Mouse (Mus musculus) right cerebral cortex, postnatal 4 days (tissue): Measurements from ENCODE around the gene Cacnb1.
A peak's percentile ranks its signal among the peaks of the same experiment; 100 is the strongest.

Source experiments
- DNase-seq: peaks from one replicate; pipeline ENCODE4 v3.0.0-alpha.2; 2022

Cacnb1 gene

GRCm38 (mm10) chr11:98005686-98006085, 17.1 kb downstream of the Cacnb1 start:
- DNase-seq: no peak

GRCm38 (mm10) chr11:98005076-98005475, 17.8 kb downstream of the Cacnb1 start:
- no peak for DNase-seq

- DNase-seq: no peak
Measured at GRCm38 (mm10) chr11:98004161-98004560, 18.7 kb downstream of the Cacnb1 start.

DNA sequence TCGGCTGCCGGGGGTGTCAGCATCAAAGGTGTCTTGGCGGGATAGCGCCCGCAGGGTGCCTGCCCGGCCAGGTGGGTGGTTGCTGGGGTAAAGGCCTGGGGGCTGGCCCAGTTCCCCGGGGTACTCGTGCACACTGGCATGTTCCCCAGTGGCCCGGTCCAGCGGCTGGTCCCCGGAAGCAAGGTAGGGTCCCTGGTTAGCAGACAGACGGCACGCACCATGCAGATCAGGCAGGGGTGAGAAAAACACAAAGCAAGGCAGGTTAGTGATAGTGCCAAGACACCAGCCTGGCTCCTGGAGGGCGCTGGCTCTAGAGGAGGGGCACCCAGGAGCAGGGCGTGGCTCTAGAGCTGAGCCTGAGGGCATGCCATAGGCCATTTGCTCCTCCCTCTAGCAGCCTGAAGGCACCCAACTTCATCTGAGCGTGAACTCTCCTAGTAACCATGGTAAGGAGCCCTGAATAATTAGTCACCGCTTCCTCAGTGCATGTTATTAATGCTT, 19.6 kb downstream of the Cacnb1 start:
- no peak for DNase-seq

GRCm38 (mm10) chr11:98002627-98003026, 20.2 kb downstream of the Cacnb1 start:
- peak; percentile 91 for DNase-seq

- DNase-seq: no peak
Measured at GRCm38 (mm10) chr11:98001986-98002385, 20.8 kb downstream of the Cacnb1 start.

GRCm38 (mm10) chr11:98001351-98001824, 21.4 kb downstream of the Cacnb1 start:
- no peak for DNase-seq

- DNase-seq: no peak
Measured at GRCm38 (mm10) chr11:98000378-98001140, 22.3 kb downstream of the Cacnb1 start.

- DNase-seq: no peak
Measured at GRCm38 (mm10) chr11:97999748-98000147, 23.1 kb downstream of the Cacnb1 start.

GRCm38 (mm10) chr11:97998898-97999608, 23.8 kb downstream of the Cacnb1 start:
- DNase-seq: no peak

- no peak for DNase-seq
Measured at GRCm38 (mm10) chr11:97998074-97998793, 24.6 kb downstream of the Cacnb1 start.

DNA sequence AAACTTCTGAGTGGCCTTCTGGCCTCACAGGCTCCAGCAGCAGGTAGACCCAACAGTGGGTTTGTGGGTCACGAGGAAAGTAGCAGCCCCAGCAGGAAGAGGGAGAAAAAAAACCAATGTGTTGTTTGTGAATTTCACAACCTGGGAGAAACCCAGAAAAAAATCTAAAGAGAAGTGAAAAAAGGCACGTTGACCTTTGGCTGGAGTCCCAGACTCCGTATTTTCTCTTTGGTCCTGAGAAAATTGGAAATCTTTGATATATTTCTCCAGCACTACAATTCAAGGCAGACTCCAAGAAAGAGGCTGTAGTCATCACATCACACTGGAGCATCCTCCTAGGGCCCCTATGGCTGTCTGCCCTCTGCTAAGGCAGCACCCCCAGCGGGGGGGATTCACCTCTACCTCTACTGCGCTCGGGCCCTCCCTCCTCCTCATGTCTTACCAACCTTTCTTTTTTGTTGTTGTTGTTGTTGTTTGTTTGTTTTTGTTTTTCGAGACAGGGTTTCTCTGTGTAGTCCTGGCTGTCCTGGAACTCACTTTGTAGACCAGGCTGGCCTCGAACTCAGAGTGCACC, 25.4 kb downstream of the Cacnb1 start:
- DNase-seq: no peak

DNA sequence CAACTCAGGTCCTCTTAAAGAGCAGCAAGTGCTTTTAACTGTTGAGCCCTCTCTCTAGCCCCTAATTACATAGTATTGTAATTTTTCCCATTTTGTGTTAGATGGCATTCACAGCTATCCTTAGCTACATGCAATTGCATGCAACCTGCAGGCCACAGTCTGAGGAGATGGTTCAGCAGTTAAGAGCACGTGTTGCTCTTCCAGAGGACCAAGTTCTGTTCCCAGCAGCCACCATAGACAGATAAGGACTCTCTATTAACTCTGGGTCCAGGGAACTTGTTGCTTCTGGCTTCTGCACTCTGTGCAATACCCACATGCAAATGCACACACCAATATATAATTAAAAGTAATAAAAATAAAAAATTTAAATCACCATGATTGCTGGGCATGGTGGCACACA, 26.1 kb downstream of the Cacnb1 start:
- no peak for DNase-seq

- DNase-seq: no peak
Measured at GRCm38 (mm10) chr11:97995564-97996288, 27.1 kb downstream of the Cacnb1 start, which contains the start of gene Arl5c. TSS of gene Arl5c (minus strand) at chr11:97996181.

DNA sequence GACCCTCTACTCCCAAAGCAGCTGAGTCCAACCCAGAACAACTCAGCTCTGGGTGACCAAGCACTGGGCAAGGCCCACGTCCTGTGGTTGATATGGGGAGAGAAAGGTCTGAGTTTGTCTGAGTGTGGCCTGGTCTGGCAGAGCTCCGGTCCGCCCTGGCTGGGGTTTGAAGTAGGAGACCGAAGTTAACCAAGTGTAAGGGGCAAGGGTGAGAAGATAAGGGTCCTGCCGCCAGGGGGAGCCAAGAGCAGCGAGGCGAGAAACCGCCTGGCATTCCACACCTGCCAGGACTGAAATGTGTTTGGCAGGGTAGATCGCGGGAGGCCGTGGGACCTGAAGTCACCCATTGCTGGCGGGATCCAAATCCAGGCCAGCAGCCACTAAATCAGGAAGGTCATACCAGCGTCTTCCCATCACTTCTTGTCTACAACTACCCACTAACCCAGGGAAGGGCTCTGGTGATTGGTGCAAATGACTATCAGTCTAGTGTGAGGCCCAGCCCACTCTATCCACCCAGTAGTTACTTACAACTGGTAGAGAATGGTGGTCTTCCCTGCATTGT, 28.2 kb downstream of the Cacnb1 start:
- peak; percentile 73 for DNase-seq

- DNase-seq: peak; percentile 86
Measured at GRCm38 (mm10) chr11:97988530-97989096, 34.2 kb downstream of the Cacnb1 start.

GRCm38 (mm10) chr11:97987551-97988526, 35.0 kb downstream of the Cacnb1 start:
- DNase-seq: peak; percentile 96

- no peak for DNase-seq
Measured at GRCm38 (mm10) chr11:97986738-97987465, 35.9 kb downstream of the Cacnb1 start.
